Mouse (Mus musculus) bone marrow macrophage, adult 2 months (primary cell): ENCODE measurements around the gene Nek1. TPM values are rescaled to one million over a fixed set of nuclear protein-coding genes. Genes with fewer than 3 reads are reported as not detected.

ENCODE experiments used
- H3K27ac ChIP-seq: 2 replicates; pipeline ENCODE4 v1.5.1; 2012; ENCODE audit warnings: low read depth, low read length; ENCODE audit not compliant: insufficient read depth
- H3K4me1 ChIP-seq: 2 replicates; pipeline ENCODE4 v1.6.1; 2012; ENCODE audit warnings: low read length; ENCODE audit not compliant: control insufficient read depth, insufficient read depth
- H3K4me3 ChIP-seq: 2 replicates; pipeline ENCODE4 v1.5.1; 2012; ENCODE audit warnings: mild to moderate bottlenecking, low read length, moderate library complexity; ENCODE audit not compliant: insufficient read depth
- CTCF ChIP-seq: IDR thresholded peaks from 2 replicates; pipeline ENCODE4 v1.5.1; 2012; ENCODE audit warnings: low read depth, mild to moderate bottlenecking, low read length, moderate library complexity
- POLR2A ChIP-seq: IDR thresholded peaks from 2 replicates; pipeline ENCODE4 v1.6.1; 2012; ENCODE audit warnings: mild to moderate bottlenecking, low read depth, low read length, borderline replicate concordance
- polyA plus RNA-seq: library from polyadenylated mRNA; stranded (reverse); fragments of >200 nt; gene quantifications from 2 replicates; pipeline ENCODE4 v1.2.4, GENCODE M21; 2012; ENCODE audit not compliant: missing spikeins, insufficient read depth, insufficient read length

Gene Nek1
- polyA plus RNA-seq, result 5.9 and 8.5 TPM in 2 replicates

GRCm38 (mm10) chr8:60992910-60993638, at the start of gene Nek1:
Nek1 (plus strand) TSS chr8:60993195.
- Histone ChIP-seq H3K4me1 (peaks cover 5% of the 10 kb centered on the region), H3K4me3 (peak within 1 kb of the TSS; percentile 96), H3K27ac (peak within 1 kb of the TSS; percentile 66)
- TF ChIP-seq CTCF (no peak), POLR2A (no peak)

GRCm38 (mm10) chr8:60947503-60947902, 45.5 kb upstream of the Nek1 start:
- Histone ChIP-seq H3K4me1 (peaks cover 10% of the 10 kb centered on the region), H3K27ac (no peak overlapping the region), H3K4me3 (no peak overlapping the region)
- no peak for TF ChIP-seq POLR2A
- TF ChIP-seq CTCF, result no peak

GRCm38 (mm10) chr8:60949859-60950258, 43.1 kb upstream of the Nek1 start:
- peaks cover 12% of the 10 kb centered on the region for H3K4me1 ChIP-seq
- H3K27ac ChIP-seq, result no peak overlapping the region
- H3K4me3 ChIP-seq, result no peak overlapping the region
- TF ChIP-seq POLR2A (no peak), CTCF (no peak)

- peaks cover 14% of the 10 kb centered on the region for H3K4me1 ChIP-seq
- H3K27ac ChIP-seq, result no peak overlapping the region
- no peak overlapping the region for H3K4me3 ChIP-seq
- TF ChIP-seq POLR2A (no peak), CTCF (no peak)
Measured at GRCm38 (mm10) chr8:60951271-60951670, 41.7 kb upstream of the Nek1 start.

- H3K27ac ChIP-seq, result no peak overlapping the region
- peaks cover 16% of the 10 kb centered on the region for H3K4me1 ChIP-seq
- no peak for TF ChIP-seq CTCF
- TF ChIP-seq POLR2A, result no peak
- H3K4me3 ChIP-seq, result no peak overlapping the region
Measured at GRCm38 (mm10) chr8:60951757-60952156, 41.2 kb upstream of the Nek1 start.

- Histone ChIP-seq H3K4me1 (peaks cover 19% of the 10 kb centered on the region), H3K27ac (no peak overlapping the region), H3K4me3 (no peak overlapping the region)
- TF ChIP-seq CTCF, result no peak
- TF ChIP-seq POLR2A, result no peak
Measured at GRCm38 (mm10) chr8:60952803-60953202, 40.2 kb upstream of the Nek1 start.

- H3K4me1 ChIP-seq, result peaks cover 17% of the 10 kb centered on the region
- H3K27ac ChIP-seq, result peak overlapping the region; percentile 26
- TF ChIP-seq POLR2A (no peak), CTCF (no peak)
- peak overlapping the region; percentile 26; the same call in 1 of the 2 replicates for H3K4me3 ChIP-seq
Measured at GRCm38 (mm10) chr8:60954281-60955014, 38.5 kb upstream of the Nek1 start.

GRCm38 (mm10) chr8:60956847-60957246, 36.1 kb upstream of the Nek1 start:
- Histone ChIP-seq H3K27ac (no peak overlapping the region), H3K4me3 (no peak overlapping the region), H3K4me1 (peaks cover 11% of the 10 kb centered on the region)
- TF ChIP-seq CTCF (no peak), POLR2A (no peak)

GRCm38 (mm10) chr8:60962763-60963162, 30.2 kb upstream of the Nek1 start:
- no peak for TF ChIP-seq CTCF
- no peak for TF ChIP-seq POLR2A
- H3K4me1 ChIP-seq, result peaks cover 28% of the 10 kb centered on the region
- peak overlapping the region; percentile 26; the same call in 1 of the 2 replicates for H3K27ac ChIP-seq
- H3K4me3 ChIP-seq, result no peak overlapping the region

- TF ChIP-seq POLR2A, result no peak
- no peak for TF ChIP-seq CTCF
- H3K4me1 ChIP-seq, result peaks cover 35% of the 10 kb centered on the region
- no peak overlapping the region for H3K27ac ChIP-seq
- H3K4me3 ChIP-seq, result no peak overlapping the region
Measured at GRCm38 (mm10) chr8:60963931-60964330, 29.1 kb upstream of the Nek1 start.

GRCm38 (mm10) chr8:60964518-60964917, 28.5 kb upstream of the Nek1 start:
- TF ChIP-seq POLR2A (no peak), CTCF (no peak)
- H3K27ac ChIP-seq, result no peak overlapping the region
- H3K4me1 ChIP-seq, result peaks cover 39% of the 10 kb centered on the region
- no peak overlapping the region for H3K4me3 ChIP-seq
